Mouse (Mus musculus) stomach, postnatal 0 days (tissue): ENCODE results near the gene Zfp661.

Experiments used
- CTCF ChIP-seq: IDR thresholded peaks from 2 replicates; pipeline ENCODE4 v1.5.1; 2016; ENCODE audit warnings: antibody characterized with exemption, low read depth, mild to moderate bottlenecking, moderate library complexity
- EP300 ChIP-seq: optimal IDR thresholded peaks from 2 replicates; pipeline ENCODE3; 2016; ENCODE audit warnings: antibody characterized with exemption

- TF ChIP-seq CTCF = no peak
- TF ChIP-seq EP300 = no peak
These were observed 45.7 kb upstream of the Zfp661 start for GRCm38 (mm10) chr2:127632601-127633000.
